Mouse (Mus musculus) thymus, adult 2 months (tissue): ENCODE data around the gene Stk19.

ENCODE experiments used
- CTCF ChIP-seq: fragments of 200-500 bp; IDR thresholded peaks from 2 replicates; pipeline ENCODE4 v1.5.1; 2012; ENCODE audit warnings: mild to moderate bottlenecking, control low read depth, low read length, moderate library complexity, borderline replicate concordance; ENCODE audit not compliant: control insufficient read depth, poor library complexity, insufficient read depth; ENCODE audit errors: extremely low read depth
- POLR2A ChIP-seq: fragments of 200-500 bp; IDR thresholded peaks from 2 replicates; pipeline ENCODE4 v1.6.1; 2012; ENCODE audit warnings: mild to moderate bottlenecking, low read length, control low read depth, moderate library complexity; ENCODE audit not compliant: control insufficient read depth, poor library complexity, insufficient read depth; ENCODE audit errors: extremely low read depth

DNA sequence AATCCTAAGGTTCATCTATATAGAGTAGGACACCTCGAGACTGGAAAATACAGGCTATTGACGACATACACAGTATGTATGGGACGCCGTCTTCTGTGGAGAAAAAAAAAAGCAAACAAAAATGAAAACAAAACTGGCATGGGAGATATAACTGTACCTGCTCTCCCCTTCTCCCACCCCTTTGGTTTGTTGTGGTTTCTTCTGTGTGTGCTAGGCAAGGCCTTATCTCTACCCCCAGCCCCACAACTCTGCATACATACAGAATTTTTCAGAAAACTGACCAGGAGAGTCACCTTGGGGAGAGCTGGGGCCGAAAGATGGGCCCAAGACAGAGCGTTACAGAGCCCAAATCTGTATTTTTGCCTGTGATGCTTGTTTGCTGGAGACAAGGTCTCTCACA lies 48.0 kb upstream of the Stk19 start:
- TF ChIP-seq CTCF = no peak
- no peak for TF ChIP-seq POLR2A
